Mouse (Mus musculus): Measurements from ENCODE around the gene Alpl.

The Alpl gene

DNA sequence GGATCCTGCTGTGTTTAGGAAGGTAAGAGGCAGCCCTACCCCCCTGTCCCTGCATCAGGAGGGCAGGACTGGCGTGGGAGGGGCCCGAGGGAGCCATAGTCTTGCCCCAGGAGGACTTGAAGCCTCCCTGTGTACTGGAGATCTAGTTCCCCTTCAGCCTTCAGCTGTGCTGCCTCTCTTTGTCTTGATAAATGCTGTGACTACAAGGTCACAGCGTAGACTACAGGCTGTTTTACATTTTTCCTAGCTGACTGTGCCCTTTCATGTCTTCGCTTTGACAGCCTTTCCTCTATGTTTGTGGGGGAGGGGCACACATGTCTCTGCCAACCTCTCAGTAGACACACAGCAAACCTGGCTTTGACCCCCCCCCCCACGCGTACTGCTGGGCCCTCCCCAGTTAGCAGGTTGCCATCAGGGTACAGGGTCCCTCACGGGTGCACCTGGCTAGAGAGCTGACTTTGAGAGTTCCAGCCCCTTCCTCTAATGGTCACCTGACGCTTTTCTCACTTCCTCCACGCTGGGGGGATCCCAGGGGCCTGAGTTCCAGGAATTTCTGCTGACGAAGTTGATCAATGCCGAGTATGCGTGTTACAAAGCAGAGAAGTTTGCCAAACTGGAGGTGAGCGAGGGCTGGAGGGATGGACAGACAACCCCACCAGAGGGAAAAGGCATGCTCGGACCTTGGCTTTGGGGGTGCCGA lies 76.7 kb downstream of the Alpl start:
- no peak for DNase-seq (ENCODE audit: low read depth, low spot score)

DNA sequence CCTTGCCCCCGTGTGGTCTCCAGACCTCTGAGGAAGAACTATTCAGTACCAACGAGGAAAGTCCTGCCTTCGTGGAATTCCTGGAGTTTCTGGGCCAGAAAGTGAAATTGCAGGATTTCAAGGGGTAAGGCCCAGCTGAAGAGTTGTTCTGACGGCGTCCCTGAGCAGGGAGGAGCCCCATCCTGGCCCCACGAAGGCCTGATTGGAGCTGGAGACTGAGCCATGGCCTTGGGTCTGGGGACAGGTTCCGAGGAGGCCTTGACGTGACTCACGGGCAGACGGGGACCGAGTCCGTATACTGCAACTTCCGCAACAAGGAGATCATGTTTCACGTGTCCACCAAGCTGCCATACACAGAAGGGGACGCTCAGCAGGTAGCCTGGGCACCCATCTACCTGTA lies 78.5 kb downstream of the Alpl start:
- no peak for DNase-seq (ENCODE audit: low read depth, low spot score)

DNA sequence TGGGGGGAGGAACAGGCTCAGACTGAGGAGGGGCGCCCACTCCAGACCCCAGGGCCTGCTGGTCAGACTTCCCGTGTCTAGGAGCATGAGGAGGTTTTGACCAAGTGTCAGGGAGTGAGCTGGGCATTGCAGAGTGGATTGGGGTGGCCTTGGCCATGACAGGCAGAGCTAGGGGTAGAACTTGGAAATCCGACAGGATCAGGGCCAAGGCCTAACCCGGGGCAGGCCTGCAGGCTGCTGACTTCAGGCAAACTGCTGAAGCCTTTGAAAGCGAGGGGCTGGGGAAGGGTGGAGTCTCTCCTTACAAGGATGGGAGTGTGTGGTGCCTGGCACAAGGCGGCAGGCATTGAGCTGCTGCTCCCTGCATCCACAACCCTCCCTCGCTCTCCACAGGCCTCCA lies 79.2 kb downstream of the Alpl start:
- DNase-seq (ENCODE audit: low read depth, low spot score), result no peak

DNA sequence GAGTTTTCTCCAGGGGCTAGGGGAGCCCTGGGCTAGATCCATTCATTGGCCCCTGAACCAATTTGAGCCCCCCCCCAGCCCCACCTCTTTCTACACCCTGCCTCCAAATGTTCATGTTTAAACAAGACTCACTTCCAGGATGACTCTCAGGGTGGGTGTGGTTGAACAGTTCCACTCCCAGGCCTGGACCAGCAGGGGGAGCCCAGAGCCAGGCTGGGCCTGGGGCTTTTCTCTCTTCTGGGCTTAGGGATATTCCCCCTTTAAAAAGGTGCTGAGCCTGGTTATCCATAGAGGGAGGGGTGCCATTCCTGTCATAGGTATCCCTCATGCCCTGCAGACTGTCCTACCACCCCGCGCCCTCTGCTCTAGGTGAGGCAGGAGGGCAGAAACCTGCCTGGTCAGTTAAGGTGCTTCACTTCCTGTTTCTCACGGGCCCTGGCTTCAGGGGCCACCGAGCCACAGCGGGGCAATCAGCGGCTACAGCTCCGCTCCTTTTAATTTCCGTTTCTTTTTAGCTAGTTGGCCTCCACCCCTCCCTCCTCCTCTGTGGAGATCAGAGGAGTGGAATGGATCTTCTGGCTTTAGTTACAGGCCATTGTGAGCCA lies 82.1 kb downstream of the Alpl start:
- DNase-seq (ENCODE audit: low read depth, low spot score), result no peak

DNA sequence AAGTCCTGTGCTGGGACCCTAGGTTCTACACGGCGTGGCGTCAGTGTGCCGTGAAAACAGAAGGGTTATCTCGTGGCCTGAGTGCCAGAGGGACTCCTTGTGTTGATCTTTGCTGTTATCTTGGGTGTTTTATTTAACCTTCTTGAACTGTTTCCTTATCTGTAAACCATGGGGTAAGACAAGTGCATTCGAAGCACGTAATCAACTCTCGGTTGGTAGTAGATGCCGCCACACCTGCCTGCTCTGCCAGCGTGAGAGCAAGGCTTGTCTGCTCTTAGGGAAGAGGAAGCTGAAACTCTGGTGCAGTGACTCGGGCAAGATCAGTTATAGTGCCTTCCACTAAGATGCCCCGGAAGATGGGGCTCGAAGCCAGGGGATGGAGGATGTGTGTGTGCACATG lies 83.2 kb downstream of the Alpl start:
- DNase-seq (ENCODE audit: low read depth, low spot score), result no peak

DNA sequence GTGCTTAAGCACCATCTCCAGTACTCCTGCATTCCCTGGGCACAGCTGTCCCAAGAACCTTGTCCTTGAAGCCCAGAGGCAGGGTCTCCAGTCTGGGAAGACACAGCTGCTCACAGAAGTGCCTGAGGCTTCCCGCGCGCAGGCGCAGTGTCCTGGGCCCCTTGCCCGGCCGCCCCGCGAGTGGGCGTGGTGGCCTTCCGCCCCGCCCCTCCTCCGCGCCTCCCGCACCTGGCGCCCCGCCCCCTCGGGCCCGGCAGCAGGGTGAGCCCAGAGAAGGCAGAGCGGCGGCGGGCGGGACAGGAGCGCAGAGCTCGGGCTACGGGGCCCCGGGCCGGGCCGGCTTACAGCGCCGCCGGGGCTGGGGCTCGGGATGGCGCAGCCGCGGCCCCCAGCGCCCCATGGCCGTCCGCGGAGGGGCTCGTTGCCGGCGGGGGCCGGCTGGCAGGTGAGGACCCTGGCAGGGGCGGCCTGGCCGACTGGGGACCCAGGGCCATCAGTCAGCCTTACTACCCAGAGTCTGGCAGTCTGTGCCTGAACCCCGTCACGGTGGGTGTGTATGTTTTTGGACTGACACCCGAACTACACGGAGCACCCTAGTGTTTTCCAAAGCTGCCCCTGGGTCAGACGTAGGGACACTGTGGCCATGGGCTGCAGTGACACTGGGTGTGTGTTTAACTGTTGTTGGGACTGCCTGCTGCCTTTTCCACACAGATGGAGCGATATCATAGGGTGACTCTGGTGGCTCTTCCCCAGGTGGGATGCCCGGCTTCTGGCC lies 88.8 kb downstream of the Alpl start:
- DNase-seq (ENCODE audit: low read depth, low spot score), result peak; percentile 83

DNA sequence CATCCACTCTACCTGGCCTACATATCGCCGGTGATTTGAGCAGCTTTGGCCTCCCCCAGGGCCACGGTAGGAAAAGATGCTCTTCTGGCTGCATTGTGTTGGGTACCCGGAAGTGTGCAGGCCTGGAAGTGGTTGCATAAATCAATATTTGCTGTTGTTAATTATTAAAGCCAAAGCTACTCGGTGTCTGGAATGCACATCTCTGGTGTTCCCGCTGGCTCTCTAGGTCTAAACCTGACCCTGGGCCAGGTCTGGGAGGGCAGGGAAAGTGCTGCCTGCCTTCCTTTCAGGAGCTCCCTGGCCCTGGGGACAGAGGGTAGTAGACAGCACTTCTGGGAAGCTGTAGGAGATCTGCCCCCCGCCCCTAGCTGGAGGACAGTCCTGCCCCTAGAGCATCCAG lies 89.7 kb downstream of the Alpl start:
- no peak for DNase-seq (ENCODE audit: low read depth, low spot score)

DNA sequence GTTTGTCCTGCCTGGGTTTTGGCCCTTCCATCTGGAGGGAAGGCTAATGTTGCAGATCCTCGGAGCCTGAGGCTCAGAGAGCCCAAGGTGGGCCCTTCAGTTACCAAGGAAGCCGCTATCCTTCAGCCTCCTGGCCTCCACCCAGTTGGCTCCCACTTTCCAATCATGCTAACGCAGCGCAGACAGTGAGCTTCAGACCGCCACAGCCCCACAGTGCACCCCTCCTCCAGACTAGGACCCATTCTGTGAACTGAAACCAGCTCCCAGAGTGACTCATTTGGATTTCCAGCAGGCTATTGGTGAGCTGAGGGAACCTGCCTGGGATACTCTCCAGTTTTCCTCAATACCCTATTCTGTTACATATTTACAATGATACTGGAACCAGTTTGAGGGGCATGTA lies 90.8 kb downstream of the Alpl start:
- DNase-seq (ENCODE audit: low read depth, low spot score), result no peak

DNA sequence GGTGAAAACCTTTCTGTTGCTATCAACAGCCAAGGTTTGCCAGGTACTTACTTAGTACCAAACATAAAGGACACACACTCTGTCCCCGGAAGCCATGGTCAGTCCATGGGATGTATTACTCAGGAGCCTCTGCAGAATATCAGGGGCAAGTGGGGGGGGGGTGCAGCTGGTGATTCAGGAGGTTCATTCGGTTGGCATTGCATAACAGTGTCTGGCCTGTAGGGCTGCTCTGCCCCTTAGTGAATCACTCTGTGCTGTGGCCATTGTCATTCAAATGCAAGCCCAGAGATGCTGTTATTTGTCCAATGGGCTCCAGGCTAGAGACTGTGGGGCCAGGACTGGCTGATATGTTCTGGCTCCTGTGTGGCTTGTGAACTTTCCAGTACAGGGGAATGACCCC lies 91.6 kb downstream of the Alpl start:
- DNase-seq (ENCODE audit: low read depth, low spot score), result no peak

DNA sequence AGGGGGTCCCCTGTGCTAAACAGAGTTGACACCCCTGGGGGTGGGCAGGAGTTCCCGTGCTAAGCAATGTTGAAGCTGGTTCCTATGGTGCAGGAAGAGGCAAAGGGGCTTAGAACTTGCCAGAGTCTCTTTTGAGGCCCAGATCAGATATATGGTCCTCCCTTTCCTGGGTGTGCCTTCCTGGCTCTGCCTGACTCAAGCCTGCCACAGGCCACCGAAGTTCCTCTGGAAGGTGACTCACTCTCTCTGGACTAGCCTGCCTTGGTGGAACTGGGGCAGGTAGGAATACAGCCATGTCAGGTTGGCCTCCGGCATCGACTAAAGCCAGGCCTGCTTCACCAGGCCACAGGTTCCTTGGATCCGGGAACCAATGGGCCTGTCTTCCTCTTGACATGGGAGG lies 93.1 kb downstream of the Alpl start:
- DNase-seq (ENCODE audit: low read depth, low spot score), result no peak

DNA sequence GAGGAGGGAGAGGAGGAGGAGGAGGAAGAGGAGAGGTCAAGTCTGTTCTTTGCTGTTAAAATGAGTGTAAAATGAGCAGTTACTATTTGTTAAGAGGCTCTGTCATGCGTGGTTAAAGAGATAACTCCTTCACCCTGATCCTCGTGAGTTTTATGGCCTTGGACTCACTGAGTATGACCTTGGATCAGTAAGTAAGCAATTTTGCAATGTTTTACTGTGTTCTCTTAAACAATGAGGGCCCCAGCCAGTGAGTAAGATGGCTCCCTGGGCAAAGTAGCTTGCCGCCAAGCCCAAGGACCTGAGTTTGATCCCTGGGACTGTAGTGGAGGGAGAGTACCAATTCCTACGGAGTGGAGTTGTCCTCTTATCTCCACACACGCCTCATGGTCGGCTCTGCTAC lies 95.2 kb downstream of the Alpl start:
- DNase-seq (ENCODE audit: low read depth, low spot score), result no peak

DNA sequence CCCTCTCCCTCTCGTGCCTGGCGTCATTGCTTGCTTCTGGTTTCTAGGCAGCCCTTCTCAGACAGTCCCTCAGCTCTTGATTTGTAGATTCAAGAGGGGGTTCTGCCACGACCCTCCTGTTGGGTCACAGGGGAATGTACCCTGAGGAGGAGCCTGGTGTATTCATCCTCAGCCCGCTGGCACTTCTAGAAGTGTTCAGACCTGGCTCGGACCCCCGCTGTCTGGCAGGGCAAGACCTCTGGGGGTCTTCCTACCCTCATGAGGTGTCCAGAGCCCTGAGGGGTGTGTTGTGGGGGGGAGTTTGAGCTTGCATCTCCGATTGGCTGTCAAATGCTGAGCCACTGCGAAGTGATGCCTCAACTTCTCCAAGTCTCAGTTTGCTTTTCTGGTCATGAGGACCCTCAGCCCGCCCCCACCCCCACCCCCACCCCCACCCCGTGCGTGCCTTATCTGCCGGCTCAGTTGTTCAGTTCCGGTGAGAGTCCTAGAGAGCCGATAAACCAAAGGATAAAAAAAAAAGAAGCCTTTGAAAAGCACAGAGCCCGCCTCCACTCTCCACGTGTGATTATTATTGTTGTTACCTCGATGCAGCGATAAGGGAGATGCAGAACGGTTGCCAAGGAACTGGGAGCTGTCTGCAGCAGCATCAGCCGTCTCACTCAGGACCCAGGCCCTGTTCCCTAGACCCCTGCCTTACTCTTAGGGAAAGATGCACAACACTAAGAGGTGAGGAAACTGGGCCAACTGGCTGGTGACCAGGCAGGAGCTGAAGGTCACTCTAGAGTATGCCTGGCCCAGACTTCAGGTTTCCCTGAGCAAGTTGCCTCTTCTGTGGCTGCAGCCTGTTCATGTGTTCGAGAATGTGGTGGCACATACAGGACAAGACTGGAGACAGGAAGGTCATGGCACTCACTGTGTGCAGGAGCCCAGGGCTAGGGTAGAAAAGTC lies 96.6 kb downstream of the Alpl start:
- DNase-seq (ENCODE audit: low read depth, low spot score), result no peak

DNA sequence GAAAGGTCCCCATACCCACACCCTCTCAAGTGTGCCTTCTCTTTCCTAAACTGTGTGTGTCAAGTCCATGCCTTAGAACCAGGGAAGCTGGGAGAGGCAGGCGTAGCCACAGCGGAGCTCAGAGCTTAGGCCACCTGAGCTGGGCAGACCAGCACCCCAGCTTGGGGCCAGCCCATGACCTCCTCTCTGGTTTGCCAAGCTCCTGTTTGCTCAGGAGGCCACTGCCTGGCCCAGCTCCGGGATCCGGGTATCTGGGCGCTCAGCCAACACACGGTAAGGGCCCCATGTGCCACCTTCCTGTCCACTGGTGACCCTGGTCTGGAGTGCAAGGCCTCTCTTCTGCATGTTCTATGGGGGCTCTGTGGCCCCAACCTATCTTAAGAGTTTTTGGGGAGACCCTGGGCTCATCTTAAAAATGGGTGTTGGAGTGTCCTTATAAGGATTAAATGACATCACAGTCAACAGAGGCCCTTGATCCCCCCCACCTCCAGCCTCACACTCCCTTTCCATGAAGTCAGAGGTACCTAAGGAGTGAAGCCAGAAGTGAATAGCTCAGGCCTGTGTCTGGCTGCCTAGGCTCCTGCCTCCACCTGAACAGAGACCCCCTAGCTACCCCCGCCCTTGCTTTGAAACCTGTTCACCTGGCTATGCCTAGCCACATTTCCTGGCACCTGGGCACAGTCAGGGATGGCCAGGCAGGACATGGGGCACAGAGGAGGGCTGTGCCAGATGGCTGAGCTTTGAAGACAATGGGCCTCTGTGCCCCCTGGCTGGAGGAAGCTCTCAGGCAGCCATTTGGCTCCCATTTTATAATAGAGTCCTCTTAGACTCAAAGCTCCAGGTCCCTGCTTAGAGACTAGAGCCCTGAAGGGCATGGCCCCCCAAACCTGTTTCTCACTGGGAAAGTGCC lies 97.9 kb downstream of the Alpl start:
- DNase-seq (ENCODE audit: low read depth, low spot score), result no peak

DNA sequence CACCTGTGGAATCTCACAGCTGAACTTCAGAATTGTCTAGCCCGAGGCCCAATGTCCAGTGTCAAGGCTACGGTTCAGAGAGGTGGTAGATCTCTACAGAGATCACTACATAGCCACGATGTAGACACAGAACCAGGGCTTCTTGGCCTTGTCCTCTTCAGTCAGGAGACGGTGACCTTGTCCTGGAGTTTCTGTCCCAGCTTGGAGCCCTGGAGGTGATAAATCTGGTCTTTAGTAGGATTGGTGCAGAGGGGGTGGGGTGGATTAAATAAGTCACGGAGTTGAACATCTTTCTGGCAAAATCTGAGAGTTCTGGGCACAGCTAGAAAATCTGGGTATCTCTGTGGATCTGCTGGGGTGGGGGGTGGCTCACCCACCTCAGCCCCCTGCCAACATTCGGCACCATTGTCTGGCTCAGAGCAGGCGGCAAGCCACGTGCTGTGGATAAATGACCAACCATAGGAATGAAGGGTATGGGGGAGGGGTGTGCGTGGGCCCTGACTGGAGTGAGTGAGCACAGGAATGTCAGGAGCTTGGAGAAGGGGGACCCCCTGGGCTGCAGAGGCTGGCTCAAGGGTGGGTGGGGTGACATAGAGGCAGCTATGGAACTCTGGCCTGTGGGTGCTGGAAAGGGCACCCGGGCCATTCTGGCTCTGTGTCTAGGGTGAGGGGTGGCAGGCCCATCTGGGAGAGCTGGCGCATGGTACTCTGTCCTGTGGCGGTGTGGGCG lies 98.9 kb downstream of the Alpl start:
- no peak for DNase-seq (ENCODE audit: low read depth, low spot score)

DNA sequence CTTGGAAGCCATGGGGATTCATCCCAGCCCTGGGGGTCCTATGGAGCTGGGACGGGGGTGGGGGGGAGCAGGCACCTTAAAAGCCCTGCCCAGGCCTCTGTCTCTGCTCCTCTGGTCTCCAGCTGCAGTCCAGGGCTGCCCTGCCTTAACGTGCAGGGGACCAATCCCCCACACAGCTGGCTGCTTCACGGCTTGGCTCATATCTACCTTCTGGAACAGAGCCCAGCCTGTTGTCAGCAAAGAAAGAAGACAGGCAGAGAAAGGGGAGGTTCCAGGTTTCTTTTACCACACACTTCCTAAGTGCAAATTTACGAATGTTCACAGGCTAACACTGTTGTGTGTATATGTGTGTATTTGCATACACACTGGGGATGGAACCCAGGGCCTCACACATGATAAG lies 100.3 kb downstream of the Alpl start:
- DNase-seq (ENCODE audit: low read depth, low spot score), result no peak

DNA sequence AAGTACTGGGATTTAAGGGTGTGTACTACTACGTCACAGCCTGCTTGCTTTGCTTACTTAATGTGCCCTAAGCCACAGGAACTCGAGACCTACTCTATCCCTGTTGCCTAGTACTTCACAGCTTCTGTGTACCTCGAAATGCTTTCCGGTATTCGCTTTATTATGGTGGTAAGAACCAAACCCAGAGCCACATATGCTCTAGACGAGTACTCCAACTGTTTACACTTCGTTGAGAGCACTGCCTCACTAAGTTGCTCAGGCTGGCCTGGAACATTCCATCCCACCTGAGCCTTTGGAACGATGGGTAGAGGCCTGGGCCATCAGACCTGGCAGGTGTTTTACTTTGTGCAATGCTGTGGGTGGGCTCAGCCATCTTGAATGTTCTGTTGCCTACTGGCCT lies 100.9 kb downstream of the Alpl start:
- no peak for DNase-seq (ENCODE audit: low read depth, low spot score)

DNA sequence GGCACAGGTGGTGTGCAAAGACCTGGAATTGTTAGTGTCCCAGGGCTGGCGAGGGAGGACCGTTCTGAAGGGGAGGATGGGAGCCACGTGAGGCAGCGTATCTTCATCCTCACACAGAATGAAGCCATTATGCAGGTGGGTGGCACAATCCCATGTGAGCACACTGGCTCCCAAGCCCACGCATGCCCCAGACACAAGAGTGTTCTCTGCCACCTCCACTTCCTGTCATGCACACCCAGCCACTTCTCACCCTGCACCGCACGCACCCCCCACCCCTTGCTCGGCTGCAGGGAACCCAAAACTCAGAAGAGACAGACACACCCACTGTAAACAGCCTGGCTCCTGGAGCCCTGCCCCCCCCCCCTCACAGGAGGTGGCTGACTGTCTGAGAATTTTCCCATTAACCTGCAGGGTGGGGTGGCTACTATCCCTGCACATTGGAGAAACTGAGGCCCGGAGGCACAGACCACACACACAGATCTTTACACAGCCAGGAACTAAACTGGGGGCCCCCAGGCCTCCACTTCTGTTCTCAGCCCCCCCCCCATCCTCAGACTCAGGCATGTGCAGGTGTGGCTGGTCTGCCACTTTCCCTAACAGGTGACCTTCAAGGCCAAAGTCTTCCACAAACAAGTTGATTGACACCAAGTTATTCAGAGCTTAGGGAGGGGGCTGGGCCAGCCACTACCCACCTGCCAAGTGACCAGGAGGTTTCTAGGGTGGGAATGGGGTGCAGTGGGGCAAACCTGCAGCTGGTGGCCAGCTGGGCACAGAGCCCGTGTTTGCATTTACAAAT lies 103.9 kb downstream of the Alpl start:
- no peak for DNase-seq (ENCODE audit: low read depth, low spot score)

All from retina, postnatal 7 days (tissue).